9 mouse cellular contexts compared by ENCODE assay signal in genomic region chr10:60280353-60280752, GRCm38 (mm10). TPM values are rescaled to one million over a fixed set of nuclear protein-coding genes. Genes with fewer than 3 reads are reported as not detected.
DNase-seq lines count a peak whose midpoint lies in the region; ATAC-seq and TF ChIP-seq lines count a peak whose summit lies in the region.
"Had no signal": no experiment of that assay in that cellular context is flagged by ENCODE, and none has a peak within 500 bp of the region (broad histone marks: within the 10 kb centered on the region; RNA-seq: fewer than 3 reads in every experiment).

No protein-coding gene starts in this region.

- H3ac ChIP-seq in myocyte (ENCODE audit: control insufficient read depth, insufficient read length) = no peak overlapping the region

- H3K4me1 ChIP-seq in embryonic facial prominence, embryonic 13.5 days = peaks cover 71% of the 10 kb centered on the region
- H3K4me1 ChIP-seq in intestine, embryonic 16.5 days (ENCODE audit: control insufficient read depth, insufficient read depth, low read length) = peaks cover 55% of the 10 kb centered on the region

- no peaks in the 10 kb centered on the region for H3K36me3 ChIP-seq in embryonic facial prominence, embryonic 13.5 days
- peaks cover 2% of the 10 kb centered on the region; the same call in 1 of the 2 replicates for H3K36me3 ChIP-seq in intestine, embryonic 16.5 days (ENCODE audit: control insufficient read depth, insufficient read depth, low read length)
- H3K36me3 ChIP-seq in myocyte (ENCODE audit: control insufficient read depth, insufficient read depth) = no peaks in the 10 kb centered on the region

- no peaks in the 10 kb centered on the region for H3K27me3 ChIP-seq in embryonic facial prominence, embryonic 13.5 days
- no peaks in the 10 kb centered on the region for H3K27me3 ChIP-seq in intestine, embryonic 16.5 days (replicated peaks; ENCODE audit: control insufficient read depth, insufficient read depth, low read length)
- H3K27me3 ChIP-seq in myocyte (ENCODE audit: control insufficient read depth, insufficient read depth, insufficient read length) = no peaks in the 10 kb centered on the region

- no peak for ATAC-seq in embryonic facial prominence, embryonic 13.5 days (ENCODE audit: insufficient number of reproducible peaks, insufficient read depth, low FRiP score, low TSS enrichment, low read depth)
- ATAC-seq in intestine, embryonic 16.5 days = no peak

- H3K4me3 ChIP-seq in embryonic facial prominence, embryonic 13.5 days = no peak overlapping the region
- H3K4me3 ChIP-seq in intestine, embryonic 16.5 days (ENCODE audit: low read length) = 0 out of 2 replicates have a peak overlapping the region, but pooled peaks have one; percentile 14
- H3K4me3 ChIP-seq in myocyte = peak overlapping the region; percentile 97

- H3K9ac ChIP-seq in embryonic facial prominence, embryonic 13.5 days = no peak overlapping the region
- no peak overlapping the region for H3K9ac ChIP-seq in intestine, embryonic 16.5 days (ENCODE audit: low read depth, low read length)

- H3K9me3 ChIP-seq in embryonic facial prominence, embryonic 13.5 days = no peaks in the 10 kb centered on the region
- H3K9me3 ChIP-seq in intestine, embryonic 16.5 days (ENCODE audit: control insufficient read depth, low read length) = no peaks in the 10 kb centered on the region

- DNase-seq in layer of hippocampus, adult 11-12 months (ENCODE audit: low spot score) = peak; percentile 9
- DNase-seq in layer of hippocampus, postnatal 14 days (ENCODE audit: low spot score in 2 of 2) = no peak
- DNase-seq in kidney, postnatal 36 days = no peak
- no peak for DNase-seq in adrenal gland, adult 18-20 months (ENCODE audit: low spot score in 2 of 2)
- no peak for DNase-seq in lung, postnatal 10 days
- DNase-seq: retina, postnatal 1 day had no signal

- 89% methylated on average over 6 of the region's 6 CpGs for WGBS in embryonic facial prominence, embryonic 13.5 days
- 85% methylated on average over 6 of the region's 6 CpGs for WGBS in intestine, embryonic 16.5 days

- peaks cover 78% of the 10 kb centered on the region for H3K79me2 ChIP-seq in myocyte (ENCODE audit: control insufficient read depth, insufficient read depth)

- no peak overlapping the region for H3K4me2 ChIP-seq in embryonic facial prominence, embryonic 13.5 days
- H3K4me2 ChIP-seq in intestine, embryonic 16.5 days (ENCODE audit: low read depth, low read length) = 0 out of 2 replicates have a peak overlapping the region, but pooled peaks have one; percentile 0
- peak overlapping the region; percentile 91 for H3K4me2 ChIP-seq in myocyte (ENCODE audit: low read depth)

- peak overlapping the region; percentile 64; the same call in 1 of the 2 replicates for H3K27ac ChIP-seq in embryonic facial prominence, embryonic 13.5 days
- peak overlapping the region; percentile 41; the same call in 1 of the 2 replicates for H3K27ac ChIP-seq in intestine, embryonic 16.5 days (ENCODE audit: low read length)

- TF ChIP-seq POLR2A in myocyte (IDR thresholded peaks at IDR 0.05; ENCODE audit: insufficient read length, low read depth) = no peak

TF ChIP-seq in myocyte, 11 proteins besides CTCF, POLR2A, EP300 and RAD21:
- TF ChIP-seq TCF3 (IDR thresholded peaks at IDR 0.05; ENCODE audit: insufficient read length, low read depth) (no peak), TCF12 (IDR thresholded peaks at IDR 0.05; ENCODE audit: insufficient read depth, poor library complexity, severe bottlenecking) (no peak), MYOD1 (IDR thresholded peaks at IDR 0.05; ENCODE audit: control insufficient read depth in 1 of 3, insufficient read length in 2 of 3, low read depth in 2 of 3) (no peak), REST (IDR thresholded peaks at IDR 0.05; ENCODE audit: insufficient read depth, insufficient read length) (no peak), USF1 (IDR thresholded peaks at IDR 0.05; ENCODE audit: low read depth) (no peak), CEBPB (IDR thresholded peaks at IDR 0.05; ENCODE audit: insufficient read depth, poor library complexity, severe bottlenecking) (no peak), POLR2AphosphoS2 (IDR thresholded peaks at IDR 0.05; ENCODE audit: insufficient read length, low read depth) (no peak), MAX (IDR thresholded peaks at IDR 0.05; ENCODE audit: low read depth) (no peak), E2F4 (IDR thresholded peaks at IDR 0.05; ENCODE audit: insufficient read depth) (no peak)

RNA-seq across cellular contexts. Expression of gene Psap, which starts 2.9 kb away (rescaled TPM):
- 1,000 to 10,000 TPM; 1,391 to 1,455 TPM for total RNA-seq in layer of hippocampus, postnatal 14 days (2021)
- 114 TPM in 2 replicates for polyA plus RNA-seq in embryonic facial prominence, embryonic 13.5 days (2015; fragmentation: Nextera tagmentation; extraction: Ambion mirVana)
- polyA plus RNA-seq in intestine, embryonic 16.5 days (2015; fragmentation: Nextera tagmentation; extraction: Ambion mirVana) = 178 and 187 TPM in 2 replicates
- 729 TPM for polyA plus RNA-seq in myocyte (2012; fragmentation: generic; extraction: Trizol)
- 1,000 to 10,000 TPM; 1,159 to 1,329 TPM for total RNA-seq in adrenal gland, adult 18-20 months (2021)
